Mouse (Mus musculus): ENCODE results near the gene Bche. TPM values are rescaled to one million over a fixed set of nuclear protein-coding genes. Genes with fewer than 3 reads are reported as not detected.

Bche gene
- 1.2 and 2.1 TPM in 2 replicates for polyA plus RNA-seq (2012; rRNA removed)

DNA sequence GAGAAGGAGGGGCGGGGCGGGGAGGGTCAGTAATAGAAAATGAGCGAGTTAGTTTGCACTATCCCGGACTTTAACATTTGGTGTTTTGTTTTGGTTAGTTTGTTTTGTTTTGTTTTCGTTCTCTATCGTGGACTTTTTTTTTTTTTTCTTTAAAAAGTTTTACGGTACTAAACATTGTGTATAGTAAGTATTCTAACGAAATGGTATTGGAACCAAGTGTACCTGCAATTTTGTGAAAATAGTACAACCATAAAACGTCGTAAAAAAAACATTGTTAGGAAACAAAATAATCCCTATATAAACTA lies at the start of gene Bche:
TSS of gene Bche (minus strand) at position 6 of the 305 bp plus-strand sequence.
- no peak for DNase-seq (ENCODE audit: extremely low spot score in 1 of 2, low spot score in 1 of 2)

DNA sequence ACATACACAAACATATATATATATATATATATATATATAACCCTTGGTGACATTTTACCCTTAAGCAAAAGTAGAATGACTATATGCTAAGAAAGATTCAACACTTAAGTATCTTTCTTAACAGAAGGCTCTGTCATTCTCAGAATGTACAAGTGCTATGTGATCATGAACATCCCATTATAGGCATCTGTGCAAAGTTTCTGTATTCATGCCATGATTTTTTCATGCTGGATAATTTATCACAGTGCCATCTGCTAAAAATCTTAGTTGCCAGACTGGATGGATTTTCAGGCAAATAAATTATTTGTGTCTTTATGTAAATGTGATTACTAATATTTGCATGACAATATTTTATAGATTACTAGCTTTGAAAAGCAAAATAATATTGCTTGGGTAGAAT lies 33.8 kb upstream of the Bche start:
- DNase-seq (ENCODE audit: extremely low spot score in 1 of 2, low spot score in 1 of 2) = no peak

DNA sequence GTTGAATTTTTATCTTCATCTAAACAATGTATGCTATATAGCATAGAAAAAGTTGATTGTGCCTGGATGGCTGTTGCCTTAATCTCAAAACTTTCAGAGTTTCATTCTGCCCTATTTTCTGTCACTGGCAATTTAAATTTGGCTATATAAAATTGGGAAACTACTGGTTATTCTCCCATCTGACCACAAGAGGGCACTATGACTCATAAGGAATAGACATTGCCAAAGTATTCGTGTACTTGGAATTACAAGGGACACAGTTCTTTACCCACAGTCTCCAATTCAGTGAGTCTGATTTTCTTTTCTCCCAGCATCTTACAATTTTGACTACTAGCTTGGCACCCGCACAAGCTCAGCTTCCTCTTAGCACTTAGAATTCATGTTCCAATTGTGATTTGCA lies 23.5 kb upstream of the Bche start:
- peak in 1 of 2 experiments; percentile 65 for DNase-seq (ENCODE audit: extremely low spot score in 1 of 2, low spot score in 1 of 2)

DNA sequence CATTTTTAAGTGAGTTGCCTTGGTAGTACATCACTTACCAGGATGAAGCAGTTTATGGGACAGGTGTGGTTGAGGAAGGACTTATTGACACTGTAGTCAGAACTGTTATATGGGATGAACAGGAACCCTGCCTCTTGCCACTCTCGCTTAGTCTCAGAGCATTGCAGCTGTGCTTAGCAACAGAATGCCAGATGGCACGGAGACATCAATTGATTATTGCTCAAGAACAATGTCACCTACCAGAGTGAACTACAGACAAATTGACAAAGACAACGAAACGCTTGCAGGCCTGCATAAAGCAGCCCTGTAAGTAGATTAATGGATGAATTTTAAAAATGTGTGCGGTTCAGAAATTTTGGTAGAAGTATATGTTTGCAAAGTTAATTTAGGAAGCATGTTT lies 21.3 kb upstream of the Bche start:
- DNase-seq (ENCODE audit: extremely low spot score in 1 of 2, low spot score in 1 of 2) = no peak

DNA sequence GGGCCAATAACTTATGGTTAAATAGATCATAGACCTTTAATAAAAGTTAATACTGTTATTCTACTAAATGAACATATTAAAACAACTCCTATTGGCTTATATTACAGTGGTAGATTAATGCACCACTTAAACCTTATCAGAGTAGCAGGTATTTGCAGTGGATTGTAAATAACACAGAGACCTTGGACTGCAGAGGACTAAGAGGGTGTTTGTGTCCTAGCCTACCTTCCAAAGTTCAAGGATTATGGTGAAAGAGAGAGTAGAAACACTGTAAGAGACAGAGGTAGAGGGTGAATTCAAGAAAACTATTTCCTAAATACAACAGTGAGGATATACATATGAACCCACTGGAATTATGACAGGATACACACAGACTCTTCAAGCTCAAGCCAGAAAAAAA lies 17.5 kb upstream of the Bche start:
- DNase-seq (ENCODE audit: extremely low spot score in 1 of 2, low spot score in 1 of 2) = no peak

DNA sequence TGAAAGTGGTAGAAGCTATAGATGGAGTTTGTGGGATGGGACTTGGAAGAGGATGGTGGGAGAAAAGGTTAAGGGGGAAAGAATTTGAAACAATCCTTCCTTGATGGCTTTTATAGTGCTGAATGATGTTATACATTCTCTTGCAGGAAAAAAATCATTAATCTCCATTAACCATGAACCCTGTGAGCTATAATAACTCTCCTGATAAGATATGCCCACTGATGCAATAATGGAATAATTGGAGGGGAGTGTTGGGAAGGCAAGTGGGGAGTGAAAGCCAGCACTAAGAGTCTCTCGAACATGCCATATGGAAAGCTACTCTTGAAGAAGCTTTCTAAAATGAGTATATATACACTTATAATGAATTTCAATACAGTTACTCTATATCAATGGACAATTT lies 16.7 kb upstream of the Bche start:
- DNase-seq (ENCODE audit: extremely low spot score in 1 of 2, low spot score in 1 of 2) = no peak

DNA sequence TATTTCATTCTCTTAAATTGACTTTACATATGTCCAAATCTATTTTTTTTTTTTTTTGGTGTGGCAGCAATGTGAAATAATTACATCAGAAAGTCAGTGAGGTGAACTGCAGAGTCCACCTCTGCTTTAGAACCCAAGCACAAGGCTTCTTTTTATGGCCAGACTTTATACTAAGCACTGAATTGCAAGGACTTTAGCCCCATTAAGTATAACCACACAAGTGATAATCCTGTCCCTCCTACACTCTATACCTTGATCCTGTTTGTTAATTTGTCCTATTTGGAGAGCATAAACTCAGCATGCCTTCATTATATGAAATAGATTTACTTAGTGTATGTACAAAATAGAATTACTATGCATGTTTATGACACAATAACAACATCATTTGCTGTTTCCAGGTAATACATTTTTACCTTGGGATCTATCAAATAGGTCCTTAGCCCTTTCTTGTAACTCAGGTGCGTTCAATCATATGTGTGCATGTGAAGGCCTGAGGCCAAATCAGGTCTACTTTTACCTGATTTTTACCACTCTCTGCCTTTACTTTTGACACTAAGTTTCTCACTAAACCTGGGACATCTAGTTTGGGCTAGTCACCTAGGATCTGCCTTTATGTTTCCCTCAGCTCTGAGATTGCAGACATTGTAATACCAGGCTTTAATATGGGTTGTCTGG lies 9.5 kb upstream of the Bche start:
- no peak for DNase-seq (ENCODE audit: extremely low spot score in 1 of 2, low spot score in 1 of 2)

DNA sequence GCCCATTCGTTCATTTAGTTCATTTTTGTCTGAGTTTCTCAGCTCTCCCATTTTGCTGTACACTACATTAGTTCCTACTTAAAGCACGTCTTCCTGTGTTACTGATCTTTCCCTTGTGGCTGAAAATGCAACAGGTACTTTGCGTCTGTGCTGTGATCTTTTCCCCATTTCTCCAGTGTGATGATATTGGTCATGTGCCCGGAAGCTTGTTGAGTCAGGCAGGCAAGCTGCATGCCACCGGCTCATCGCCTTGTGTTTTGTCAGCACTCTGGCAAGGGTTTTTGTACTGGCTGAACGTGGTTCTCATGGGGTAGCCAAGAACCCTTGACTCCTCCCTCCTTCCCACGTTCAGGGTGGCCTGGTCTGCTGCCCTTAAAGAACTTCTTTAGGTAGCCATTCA lies 1.7 kb upstream of the Bche start:
- DNase-seq (ENCODE audit: extremely low spot score in 1 of 2, low spot score in 1 of 2) = no peak

DNA sequence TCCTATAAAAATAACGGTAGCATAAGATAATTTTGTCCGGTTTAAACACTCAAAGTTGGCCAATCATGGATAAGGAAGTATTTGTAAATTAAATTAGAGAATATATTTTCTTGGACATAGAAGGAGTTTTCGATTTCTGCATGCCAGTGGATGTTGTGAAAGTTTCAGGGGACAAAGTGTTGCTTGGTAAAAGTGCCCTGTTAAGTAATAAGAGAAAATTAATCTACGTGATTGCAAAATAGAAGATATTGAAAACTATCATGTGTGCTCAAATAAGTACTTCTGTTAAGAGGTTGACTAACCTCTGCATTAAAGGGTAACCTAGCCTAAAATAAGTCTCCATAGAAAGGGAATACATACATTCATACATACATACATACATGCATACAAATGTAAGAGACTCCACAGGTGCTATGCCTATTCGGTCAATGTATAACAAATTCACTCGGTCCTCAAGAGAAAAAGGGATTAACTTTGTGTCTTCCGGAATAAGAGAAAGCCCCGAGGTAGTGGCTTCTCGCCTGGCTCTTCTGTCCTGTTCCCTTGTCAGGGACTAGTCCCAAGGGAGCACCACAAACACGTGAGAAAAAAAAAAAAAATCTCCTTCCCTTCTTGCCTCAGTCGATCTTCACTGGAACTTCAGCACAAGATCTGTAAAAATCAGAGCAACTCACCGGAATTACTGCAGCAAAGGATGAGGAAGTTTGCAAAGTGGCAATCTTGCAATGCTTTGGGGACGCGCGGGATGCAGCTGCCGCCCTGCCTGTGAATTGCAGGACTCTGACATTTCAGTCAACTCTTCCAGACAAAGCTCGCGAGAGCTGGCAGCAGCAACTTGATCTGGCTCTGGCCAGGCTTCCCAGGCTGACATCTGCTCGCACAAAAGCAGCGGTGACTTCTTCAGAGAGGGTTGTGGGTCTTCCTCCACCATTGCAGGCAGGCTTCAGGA lies 480 bp downstream of the Bche start:
- peak in 1 of 2 experiments; percentile 33 for DNase-seq (ENCODE audit: extremely low spot score in 1 of 2, low spot score in 1 of 2)

DNA sequence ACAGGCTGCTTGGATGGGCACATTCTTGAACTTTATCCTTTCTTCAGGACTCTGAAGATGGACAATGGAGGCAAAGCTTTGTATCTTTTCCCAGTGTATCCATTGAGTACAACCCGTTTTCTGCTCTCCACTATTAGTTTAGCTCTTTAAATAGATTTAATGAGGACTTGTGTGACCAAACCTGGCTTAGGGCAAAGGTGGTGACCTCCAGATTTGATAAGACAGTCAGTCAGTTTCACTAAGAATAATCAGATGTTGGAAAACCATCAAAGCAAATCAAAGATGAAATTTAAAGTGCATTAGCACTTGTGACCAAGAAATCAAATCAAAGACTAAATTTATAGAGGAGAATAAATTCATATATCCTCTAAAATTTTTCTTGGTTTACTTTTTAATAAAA lies 1.7 kb downstream of the Bche start:
- DNase-seq (ENCODE audit: extremely low spot score in 1 of 2, low spot score in 1 of 2) = no peak

DNA sequence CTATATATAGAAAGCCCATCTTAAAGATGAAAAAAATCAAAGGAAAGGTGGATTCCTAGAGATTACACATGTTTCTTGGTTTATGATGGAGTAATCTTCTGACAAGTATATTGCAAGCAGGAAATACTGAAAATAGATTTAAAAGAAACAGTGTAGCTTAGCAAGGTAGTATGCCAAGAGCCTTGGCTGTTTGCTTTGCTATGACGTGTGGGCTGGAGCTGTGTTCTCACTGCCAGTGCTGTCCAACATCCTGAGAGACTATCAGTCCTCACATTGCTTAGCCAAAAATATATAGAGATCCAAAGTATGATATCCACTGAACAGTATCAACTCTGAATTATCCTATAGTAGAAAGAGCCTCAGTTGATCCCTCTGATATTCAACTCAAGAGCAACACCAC lies 9.3 kb downstream of the Bche start:
- peak in 1 of 2 experiments; percentile 13 for DNase-seq (ENCODE audit: extremely low spot score in 1 of 2, low spot score in 1 of 2)

DNA sequence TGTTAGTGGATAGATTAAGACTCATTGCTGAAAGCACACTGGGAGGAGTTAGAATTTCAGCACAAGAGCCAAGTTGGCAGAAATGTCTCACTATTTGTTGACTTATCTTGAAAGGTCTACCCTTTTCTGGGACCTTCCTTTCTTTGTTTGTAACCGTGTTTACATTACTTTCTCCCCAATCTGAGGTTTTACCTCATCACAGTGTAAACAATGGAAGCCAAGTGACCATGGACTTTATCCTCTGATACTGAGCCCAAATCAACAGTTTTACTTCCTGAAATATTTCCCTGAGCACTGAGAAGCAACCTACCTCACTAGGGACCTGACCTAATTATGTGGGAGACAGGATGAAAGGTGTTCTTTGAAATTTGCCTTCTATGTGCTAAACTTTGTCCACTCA lies 34.9 kb downstream of the Bche start:
- DNase-seq (ENCODE audit: extremely low spot score in 1 of 2, low spot score in 1 of 2) = no peak

DNA sequence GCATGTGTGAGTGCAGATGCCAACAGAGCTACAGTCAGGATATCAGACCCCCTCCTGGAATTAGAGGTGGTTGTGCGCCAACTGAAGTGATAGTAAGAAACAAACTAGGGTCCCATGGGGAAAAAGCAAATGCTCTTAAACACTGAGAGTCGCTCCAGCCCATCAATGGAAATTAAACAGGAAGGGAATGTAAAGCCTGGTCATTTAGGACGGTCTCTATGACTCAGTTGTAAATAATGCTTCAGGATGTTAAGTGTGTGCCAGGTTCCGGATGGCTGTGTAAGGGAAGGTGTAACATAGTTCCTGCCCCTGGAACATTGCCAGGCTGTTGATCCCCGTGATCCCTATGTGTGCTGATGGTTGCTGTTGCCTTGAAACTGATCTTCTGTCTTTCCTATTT lies 40.0 kb downstream of the Bche start:
- DNase-seq (ENCODE audit: extremely low spot score in 1 of 2, low spot score in 1 of 2) = no peak

DNA sequence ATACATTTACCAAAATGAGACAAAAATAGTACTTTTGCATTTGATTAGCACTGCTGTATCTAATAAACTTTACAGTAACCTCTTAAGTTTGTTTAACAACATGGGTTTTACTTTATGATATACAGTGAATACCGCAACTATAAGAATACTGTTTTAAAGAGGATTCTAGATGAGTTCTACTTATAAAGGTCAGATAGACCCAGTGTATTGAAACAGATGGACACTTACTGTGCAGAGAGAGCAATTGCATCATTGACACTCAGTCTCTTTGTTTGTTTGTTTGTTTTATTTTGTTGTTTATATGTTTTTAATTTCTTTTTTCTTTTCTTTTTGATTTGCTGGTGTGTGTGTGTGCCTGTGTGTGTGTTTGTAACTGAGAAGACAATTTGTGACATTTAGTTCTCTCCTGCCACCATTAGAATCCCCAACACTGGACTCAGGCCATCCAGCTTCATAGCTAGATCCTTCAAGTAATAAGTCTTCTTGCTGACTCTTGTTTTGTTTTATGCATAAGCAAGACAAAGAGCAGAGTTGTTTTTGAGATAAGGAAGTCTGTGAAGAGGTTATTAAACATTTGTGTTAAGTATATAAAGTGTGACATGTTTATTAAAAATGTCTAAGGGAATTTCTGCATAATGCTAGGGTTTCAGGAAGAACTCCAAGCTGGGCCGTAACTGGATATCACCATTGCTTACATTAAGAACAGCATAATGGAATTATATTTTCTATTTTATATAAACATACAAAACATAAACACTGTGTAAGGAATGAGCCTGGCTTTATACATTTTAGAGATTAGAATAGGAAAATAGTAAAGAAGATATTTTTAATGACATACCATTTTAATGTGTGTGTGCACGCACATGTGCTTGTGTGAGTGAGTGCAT lies 40.7 kb downstream of the Bche start:
- DNase-seq (ENCODE audit: extremely low spot score in 1 of 2, low spot score in 1 of 2) = no peak

DNA sequence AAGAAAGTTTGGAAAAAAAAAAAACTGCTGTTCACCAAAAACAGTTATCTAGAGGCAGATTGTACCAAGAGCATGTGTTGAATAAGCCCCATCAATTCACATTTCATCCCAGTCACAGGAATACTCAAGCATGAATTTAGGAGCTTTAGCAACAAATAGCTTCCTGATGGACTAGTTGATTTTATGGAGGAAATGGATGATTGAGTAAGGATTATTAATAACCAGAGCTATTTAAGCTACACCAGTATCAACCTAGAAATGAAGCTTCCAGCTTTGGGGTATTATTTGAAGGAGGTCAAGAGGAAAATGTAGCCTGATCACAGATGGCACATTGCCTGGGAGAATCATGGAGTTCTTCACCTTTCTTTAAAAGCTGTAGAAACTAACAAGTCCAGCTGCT lies 57.9 kb downstream of the Bche start:
- DNase-seq (ENCODE audit: extremely low spot score in 1 of 2, low spot score in 1 of 2) = no peak

DNA sequence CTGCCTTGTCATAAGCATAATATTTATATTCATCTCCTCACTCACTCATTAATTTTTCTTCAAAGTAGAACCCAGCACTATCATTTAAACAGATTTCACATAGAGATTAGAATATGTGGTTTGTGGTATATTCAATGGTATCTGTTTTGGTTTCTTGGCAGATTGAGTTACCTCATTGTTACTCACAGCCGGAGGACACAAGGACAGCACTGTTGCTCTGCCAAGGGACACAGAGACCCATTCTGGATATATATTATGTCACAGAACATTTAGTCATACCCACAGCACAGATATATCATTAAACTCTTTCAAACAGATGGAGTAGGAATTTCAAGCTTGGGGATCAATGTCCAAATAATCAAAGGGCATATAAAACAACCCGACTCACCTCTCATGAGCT lies 61.2 kb downstream of the Bche start:
- no peak for DNase-seq (ENCODE audit: extremely low spot score in 1 of 2, low spot score in 1 of 2)

DNA sequence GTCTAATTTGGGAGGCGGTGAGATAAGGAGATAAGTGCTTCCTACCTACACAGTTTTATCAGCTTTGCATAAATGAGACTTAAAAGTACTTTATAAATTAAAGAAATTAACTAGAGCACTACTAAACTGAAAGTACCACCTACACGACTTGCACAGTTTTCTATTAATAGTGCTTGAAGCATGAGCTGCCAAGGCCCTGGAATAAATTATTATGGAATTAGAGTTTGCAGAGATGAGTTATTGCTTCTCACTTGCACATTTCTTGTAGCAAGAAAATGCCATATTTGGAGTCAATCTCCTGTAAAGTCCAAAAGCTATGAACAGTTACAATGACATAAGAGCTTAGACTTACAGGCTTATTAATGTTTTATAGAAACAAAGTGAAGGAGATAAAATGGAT lies 96.8 kb downstream of the Bche start:
- DNase-seq (ENCODE audit: extremely low spot score in 1 of 2, low spot score in 1 of 2) = peak; percentile 28 to 50

DNA sequence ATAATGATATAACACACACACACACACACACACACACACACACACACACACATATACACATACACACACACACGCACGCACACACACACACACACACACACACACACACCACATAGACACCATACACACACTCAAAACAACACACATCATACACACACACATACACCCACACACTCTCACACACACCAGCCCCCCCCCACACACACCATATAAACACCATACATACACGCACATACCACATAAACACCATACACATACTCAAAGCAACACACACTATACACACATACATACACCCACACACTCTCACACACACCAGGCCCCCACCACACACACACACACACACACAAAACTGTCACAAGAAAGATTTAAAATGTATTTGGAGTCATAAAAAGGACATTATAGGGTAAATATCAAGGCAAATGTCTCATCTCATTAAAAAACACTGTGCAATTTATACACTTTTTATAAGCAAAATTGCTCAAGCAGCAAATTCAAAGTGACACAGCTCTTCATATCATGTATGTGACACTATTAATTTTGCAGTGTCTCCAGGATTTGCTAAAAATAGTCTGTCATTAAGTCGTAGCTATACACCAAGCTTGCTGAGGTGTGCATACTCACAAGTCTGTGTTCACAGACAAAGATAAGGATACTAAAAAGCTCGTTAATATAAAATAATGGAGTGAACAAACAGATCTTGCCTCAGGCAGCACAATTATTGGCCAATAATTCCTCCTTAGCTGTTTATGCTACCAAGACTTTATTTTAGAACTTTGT lies 116.3 kb downstream of the Bche start:
- no peak for DNase-seq (ENCODE audit: extremely low spot score in 1 of 2, low spot score in 1 of 2)

Measured in frontal cortex, adult 2 months (tissue).